Mouse (Mus musculus): ENCODE results near the gene Rcbtb1. TPM values are rescaled to one million over a fixed set of nuclear protein-coding genes. Genes with fewer than 3 reads are reported as not detected.
A peak's percentile ranks its signal among the peaks of the same experiment; 100 is the strongest.
"Not testable (repeated sequence)": the region's sequence is repeated elsewhere in the genome, so short reads cannot be mapped to it uniquely, and the experiment has no call there.

Rcbtb1 gene
- total RNA-seq (2022): 10 to 100 TPM; 11.0 to 14.5 (median 13.9) TPM

GRCm38 (mm10) chr14:59200711-59201603, at the start of gene Rcbtb1:
Rcbtb1 (plus strand) TSS chr14:59201209.
- peak; percentile 87 to 91 for DNase-seq (ENCODE audit: low spot score in 2 of 2)

DNA sequence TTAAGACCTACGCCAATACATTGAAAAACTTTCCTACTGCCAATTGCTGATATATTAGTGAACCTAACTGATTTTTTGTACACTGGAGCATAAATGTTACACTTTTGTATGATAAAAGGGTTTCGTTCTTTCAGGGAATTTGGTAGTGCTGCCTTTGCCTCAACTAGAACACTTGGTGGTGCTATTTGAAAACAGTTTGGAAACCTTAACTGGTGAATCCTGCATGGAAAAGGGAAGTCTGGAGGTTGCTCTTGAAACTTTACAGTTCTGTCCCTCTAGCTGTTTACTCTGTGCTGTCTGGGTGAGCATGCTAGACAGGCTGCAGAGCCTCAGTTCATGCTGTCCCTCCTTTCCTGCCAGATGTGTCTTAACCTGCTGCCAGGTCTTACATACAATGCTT, 45.4 kb upstream of the Rcbtb1 start:
- DNase-seq (ENCODE audit: low spot score in 2 of 2): no peak

- no peak for DNase-seq (ENCODE audit: low spot score in 2 of 2)
These were observed 43.9 kb upstream of the Rcbtb1 start for GRCm38 (mm10) chr14:59157016-59157698.

DNA sequence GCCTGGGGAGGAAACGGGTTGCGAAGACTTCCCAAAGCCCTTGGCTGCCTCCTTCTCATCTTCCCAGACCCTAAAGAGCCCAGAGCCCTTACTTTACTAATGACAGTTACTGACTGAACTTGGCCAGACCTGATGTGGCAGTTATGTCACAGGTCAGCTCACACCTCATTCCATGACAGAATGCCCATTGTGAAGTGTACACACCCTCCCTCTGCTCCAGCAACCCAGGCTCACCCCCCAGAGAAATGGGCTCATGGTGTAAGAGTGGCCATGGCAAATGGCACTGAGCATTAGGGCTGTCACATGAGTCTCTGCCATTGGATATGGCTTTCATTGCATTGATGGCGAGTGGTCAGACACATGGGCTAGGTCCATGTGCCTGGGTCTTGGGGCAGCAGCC, 22.4 kb upstream of the Rcbtb1 start, which contains the start of gene Gm5142:
Gene Gm5142 (minus strand): TSS at position 101 of the 400 bp plus-strand sequence.
- no peak for DNase-seq (ENCODE audit: low spot score in 2 of 2)

DNA sequence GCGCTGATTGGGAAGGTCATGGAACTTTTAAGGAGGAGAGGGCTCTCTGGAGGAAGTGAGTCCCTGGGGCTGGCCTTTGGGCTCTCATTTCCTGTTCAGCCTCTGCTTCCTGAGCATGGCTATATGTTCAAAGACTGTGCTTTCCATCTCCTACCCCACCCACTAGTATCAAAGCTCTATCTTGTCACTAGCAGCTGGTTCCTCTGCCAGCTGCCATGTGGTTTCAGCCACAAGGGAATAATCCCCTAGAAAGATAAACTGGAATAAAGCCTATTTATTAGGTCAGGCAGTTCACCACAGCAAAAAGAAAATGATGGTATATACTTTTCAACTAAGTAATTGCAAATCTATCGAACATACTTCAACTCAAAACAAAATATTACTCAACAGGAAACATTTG, 18.3 kb upstream of the Rcbtb1 start:
- no peak for DNase-seq (ENCODE audit: low spot score in 2 of 2)

DNA sequence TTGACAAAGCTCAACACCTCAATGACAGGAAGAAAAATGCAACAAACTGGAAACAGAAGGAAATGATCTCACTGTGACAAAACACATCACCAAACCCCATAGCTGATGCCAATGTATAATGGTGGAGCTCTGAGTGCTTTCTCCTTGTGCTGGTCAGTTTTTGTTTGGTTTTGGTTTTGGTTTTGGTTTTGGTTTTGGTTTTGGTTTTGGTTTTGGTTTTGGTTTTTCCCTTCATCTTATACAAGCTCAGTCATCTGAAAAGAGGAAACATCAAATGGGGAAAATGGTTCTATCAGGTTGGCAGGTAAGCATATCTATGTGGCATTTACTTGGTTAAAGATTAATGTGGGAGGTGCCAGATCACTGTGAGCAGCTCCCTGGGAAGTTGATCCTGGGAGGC, 15.5 kb upstream of the Rcbtb1 start:
- no peak for DNase-seq (ENCODE audit: low spot score in 2 of 2)

GRCm38 (mm10) chr14:59186121-59186520, 14.9 kb upstream of the Rcbtb1 start:
- no peak for DNase-seq (ENCODE audit: low spot score in 2 of 2)

DNA sequence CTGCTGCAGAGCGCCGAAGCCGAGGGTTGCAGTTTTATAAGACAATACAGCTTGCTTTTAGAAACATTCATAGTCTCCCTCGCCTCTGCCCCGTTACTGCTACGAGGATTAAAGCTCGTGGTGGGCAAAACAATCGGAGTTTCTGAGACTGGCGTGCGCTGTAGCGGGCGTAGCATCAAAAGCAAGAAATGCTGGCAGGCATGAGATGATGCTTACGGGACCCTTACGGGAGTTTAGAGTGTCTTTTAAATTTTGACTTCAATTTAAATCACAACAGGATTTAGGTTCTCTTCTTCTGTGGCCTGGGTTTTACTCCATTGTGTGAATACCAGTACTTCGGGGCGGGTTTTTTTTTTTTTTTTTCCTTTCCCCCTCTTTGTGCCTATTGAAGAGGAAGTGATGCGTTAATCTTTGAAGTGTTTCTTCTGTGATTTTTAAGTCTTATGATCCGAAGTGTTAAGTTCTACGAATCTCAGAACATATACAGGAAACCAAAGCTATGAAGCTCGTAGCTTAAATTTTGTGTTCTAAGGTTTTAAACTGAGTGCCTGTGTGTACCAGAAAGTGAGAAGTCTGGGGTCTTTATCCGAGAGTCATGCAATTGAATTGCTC, 701 bp downstream of the Rcbtb1 start:
- no peak for DNase-seq (ENCODE audit: low spot score in 2 of 2)

DNA sequence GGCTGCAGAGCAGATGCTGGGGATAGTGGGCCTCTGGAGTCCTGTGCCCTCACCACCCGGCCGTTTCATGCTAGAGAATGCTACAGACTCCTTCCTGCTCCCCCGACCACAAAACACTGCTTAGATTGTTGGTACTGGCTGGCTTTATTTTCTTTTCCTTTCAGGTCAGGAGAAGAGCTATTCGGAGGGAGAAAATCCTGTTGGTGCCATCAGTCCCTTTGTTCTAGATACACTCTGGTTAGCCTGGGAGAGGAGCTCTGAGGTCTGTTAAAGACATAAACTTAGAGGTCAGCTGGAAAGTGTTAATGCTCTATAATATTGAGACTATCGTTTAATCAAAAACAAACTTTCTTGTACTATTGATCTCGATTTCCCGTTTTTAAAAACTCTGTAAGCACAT, 4.5 kb downstream of the Rcbtb1 start:
- no peak for DNase-seq (ENCODE audit: low spot score in 2 of 2)

- no peak for DNase-seq (ENCODE audit: low spot score in 2 of 2)
These were observed 5.1 kb downstream of the Rcbtb1 start for GRCm38 (mm10) chr14:59205976-59206583.

GRCm38 (mm10) chr14:59209003-59209402, 8.0 kb downstream of the Rcbtb1 start:
- DNase-seq (ENCODE audit: low spot score in 2 of 2): no peak

GRCm38 (mm10) chr14:59209816-59210215, 8.8 kb downstream of the Rcbtb1 start:
- no peak for DNase-seq (ENCODE audit: low spot score in 2 of 2)

DNA sequence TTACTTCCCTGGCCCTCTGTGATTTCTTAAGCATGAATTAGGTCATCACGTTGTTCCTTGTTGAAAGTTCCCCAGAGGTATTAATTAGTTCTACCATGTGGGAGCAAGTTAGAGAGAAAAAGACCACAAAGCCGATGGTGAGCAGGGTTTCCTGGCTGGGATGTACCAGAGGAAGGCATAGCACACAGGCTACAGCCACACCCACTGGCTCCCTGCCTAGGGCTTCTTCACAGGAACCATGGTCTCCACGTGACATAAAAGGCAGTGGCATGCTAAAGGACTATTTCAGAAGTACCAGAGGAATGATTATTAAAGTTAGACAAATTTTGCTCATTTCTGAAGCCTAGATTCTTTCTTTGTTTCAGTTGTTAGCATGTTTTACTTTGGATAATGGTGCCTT, 18.2 kb downstream of the Rcbtb1 start:
- no peak for DNase-seq (ENCODE audit: low spot score in 2 of 2)

GRCm38 (mm10) chr14:59226240-59226639, 25.2 kb downstream of the Rcbtb1 start:
- no peak for DNase-seq (ENCODE audit: low spot score in 2 of 2)

DNA sequence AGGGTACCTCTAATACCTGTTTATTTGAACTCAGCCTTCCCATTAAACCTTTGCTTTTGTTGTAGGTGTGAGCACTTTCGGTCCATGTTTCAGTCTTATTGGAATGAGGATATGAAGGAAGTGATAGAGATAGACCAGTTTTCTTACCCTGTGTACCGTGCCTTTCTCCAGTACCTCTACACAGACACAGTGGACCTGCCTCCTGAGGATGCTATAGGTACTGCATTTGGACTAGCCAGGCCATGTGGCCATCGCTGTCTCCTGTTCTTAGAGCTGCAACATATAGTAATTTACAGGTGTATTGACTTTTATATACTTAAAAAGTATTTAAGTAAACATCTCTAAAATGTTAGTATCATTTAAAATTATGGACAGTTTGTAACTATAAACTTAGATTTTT, 28.8 kb downstream of the Rcbtb1 start:
- DNase-seq (ENCODE audit: low spot score in 2 of 2): no peak

- no peak for DNase-seq (ENCODE audit: low spot score in 2 of 2)
These were observed 29.4 kb downstream of the Rcbtb1 start for GRCm38 (mm10) chr14:59230331-59230966.

DNA sequence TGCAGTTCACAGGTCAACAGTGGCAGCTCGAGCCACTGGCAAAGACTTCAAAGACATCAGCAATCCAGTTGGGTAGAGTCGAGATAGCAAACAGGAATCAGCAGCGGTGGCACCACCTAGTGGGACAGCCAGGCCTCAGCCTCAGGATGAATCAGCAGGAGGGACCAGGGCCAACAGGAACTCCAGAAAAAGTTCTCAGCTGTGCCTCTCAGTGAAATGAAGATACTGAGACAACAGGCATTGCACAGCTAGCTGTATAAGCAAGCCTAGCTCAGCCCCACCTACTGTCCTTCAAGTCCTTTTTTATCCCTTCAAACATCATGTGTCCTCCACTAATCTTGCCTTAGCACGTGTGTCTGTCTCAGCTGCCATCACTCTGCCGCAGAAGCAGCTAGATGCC, 31.0 kb downstream of the Rcbtb1 start:
- no peak for DNase-seq (ENCODE audit: low spot score in 2 of 2)

DNA sequence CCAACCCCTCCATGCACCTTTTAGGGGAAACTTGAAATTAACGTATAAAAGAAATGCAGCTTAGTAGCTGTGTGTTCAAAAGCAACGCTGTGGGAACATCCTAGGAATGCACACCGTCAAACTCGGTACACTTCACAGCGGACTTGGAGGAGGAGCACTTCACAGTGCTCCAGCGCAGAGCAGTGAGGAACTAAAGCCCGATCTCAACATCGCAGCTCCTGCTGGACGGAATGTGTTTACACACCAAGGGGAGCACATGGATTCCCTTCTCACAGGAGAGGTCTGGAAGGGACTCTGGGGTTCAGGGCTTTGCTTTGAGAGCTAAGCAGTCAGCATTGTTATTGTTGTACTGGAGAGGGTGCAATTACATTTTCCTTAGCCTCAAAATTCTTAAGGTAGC, 32.6 kb downstream of the Rcbtb1 start:
- DNase-seq (ENCODE audit: low spot score in 2 of 2): no peak

- DNase-seq (ENCODE audit: low spot score in 2 of 2): not testable (repeated sequence)
These were observed 49.3 kb downstream of the Rcbtb1 start for GRCm38 (mm10) chr14:59250350-59250749.

- not testable (repeated sequence) for DNase-seq (ENCODE audit: low spot score in 2 of 2)
These were observed 54.9 kb downstream of the Rcbtb1 start for GRCm38 (mm10) chr14:59255861-59256260.

DNA sequence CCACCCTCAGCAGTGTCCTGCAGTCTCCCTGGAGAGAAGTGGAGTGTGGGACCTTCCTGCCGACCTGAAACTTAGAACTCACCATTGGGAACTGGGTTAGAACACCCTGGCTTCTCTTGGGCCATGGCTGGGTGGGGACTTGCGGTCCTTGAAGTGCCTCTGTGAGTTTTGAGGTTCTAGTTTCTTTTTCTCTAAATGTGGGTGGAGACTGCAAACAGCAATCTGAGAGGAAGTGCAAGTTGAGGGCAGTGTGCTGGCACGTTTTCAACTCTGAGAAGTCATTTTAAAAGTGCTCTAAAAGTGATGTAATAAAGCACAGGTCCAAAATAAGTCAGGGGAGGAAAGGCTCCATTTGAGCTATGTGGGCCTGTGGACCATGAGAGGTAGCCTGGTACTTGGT, 59.0 kb downstream of the Rcbtb1 start, which contains the start of gene Gm6904:
Gene Gm6904 (minus strand): TSS at position 161 of the 400 bp plus-strand sequence.
- DNase-seq (ENCODE audit: low spot score in 2 of 2): no peak
